Mouse (Mus musculus) cortical plate, adult 2 months (tissue): ENCODE results near the gene Gucy1b2. TPM values are rescaled to one million over a fixed set of nuclear protein-coding genes. Genes with fewer than 3 reads are reported as not detected.

ENCODE experiments used
- H3K27ac ChIP-seq: fragments of 200-500 bp; 2 replicates; pipeline ENCODE4 v1.5.1; 2012; ENCODE audit warnings: low read length, control low read depth, inconsistent platforms; ENCODE audit not compliant: insufficient read depth
- H3K4me1 ChIP-seq: fragments of 200-500 bp; 2 replicates; pipeline ENCODE4 v1.6.1; 2011; ENCODE audit warnings: low read length; ENCODE audit not compliant: control insufficient read depth, insufficient read depth
- H3K4me3 ChIP-seq: fragments of 200-500 bp; 2 replicates; pipeline ENCODE4 v1.5.1; 2011; ENCODE audit warnings: mild to moderate bottlenecking, low read length, control low read depth; ENCODE audit not compliant: insufficient read depth
- CTCF ChIP-seq: fragments of 200-500 bp; IDR thresholded peaks from 2 replicates; pipeline ENCODE4 v1.5.1; 2011; ENCODE audit warnings: mild to moderate bottlenecking, control low read depth, low read length; ENCODE audit not compliant: insufficient read depth; ENCODE audit errors: extremely low read depth
- POLR2A ChIP-seq: fragments of 200-500 bp; IDR thresholded peaks from 2 replicates; pipeline ENCODE4 v1.6.1; 2011; ENCODE audit warnings: mild to moderate bottlenecking, low read length, control low read depth; ENCODE audit not compliant: insufficient read depth; ENCODE audit errors: extremely low read depth
- polyA plus RNA-seq: library from polyadenylated mRNA; depleted of rRNA; stranded (reverse); fragments of >200 nt; gene quantifications from 2 replicates; pipeline ENCODE4 v1.2.3, GENCODE M21; 2012

The Gucy1b2 gene
- polyA plus RNA-seq, 1 experiment: 0.21 TPM

GRCm38 (mm10) chr14:62446385-62447213, 9.5 kb downstream of the Gucy1b2 start:
- Histone ChIP-seq H3K4me1 (no peaks in the 10 kb centered on the region), H3K4me3 (no peak overlapping the region), H3K27ac (no peak overlapping the region)
- TF ChIP-seq POLR2A (no peak), CTCF (no peak)

DNA sequence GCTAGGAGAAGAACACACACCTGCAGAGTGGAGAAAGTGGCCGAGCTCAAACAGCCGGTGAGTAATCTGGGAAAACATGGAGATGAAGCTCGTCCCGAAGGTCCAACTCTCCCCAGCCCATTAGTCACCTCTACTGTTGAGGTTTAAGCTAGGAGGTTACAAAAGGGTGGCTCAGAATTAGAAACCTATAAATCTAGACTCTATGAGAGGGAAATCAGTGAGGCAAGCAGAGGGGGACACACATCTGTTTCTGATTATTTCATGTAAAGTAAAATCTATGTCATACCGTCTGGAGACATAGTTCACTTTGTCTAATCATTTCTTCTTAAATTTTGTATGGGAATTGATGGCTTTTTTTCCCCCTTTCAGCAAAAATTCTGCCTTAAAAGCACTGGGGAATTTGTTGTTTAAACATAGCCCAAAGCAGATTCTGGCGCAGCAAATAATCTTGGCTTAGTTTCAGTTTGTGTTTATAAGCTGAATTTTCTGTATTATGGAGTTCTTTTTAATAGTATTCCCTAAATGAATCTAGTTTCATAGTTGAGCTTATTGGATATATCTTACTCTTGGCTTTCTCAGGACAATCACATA, 12.2 kb downstream of the Gucy1b2 start:
- H3K4me1 ChIP-seq: no peaks in the 10 kb centered on the region
- TF ChIP-seq POLR2A (no peak), CTCF (no peak)
- no peak overlapping the region for H3K4me3 ChIP-seq
- no peak overlapping the region for H3K27ac ChIP-seq

DNA sequence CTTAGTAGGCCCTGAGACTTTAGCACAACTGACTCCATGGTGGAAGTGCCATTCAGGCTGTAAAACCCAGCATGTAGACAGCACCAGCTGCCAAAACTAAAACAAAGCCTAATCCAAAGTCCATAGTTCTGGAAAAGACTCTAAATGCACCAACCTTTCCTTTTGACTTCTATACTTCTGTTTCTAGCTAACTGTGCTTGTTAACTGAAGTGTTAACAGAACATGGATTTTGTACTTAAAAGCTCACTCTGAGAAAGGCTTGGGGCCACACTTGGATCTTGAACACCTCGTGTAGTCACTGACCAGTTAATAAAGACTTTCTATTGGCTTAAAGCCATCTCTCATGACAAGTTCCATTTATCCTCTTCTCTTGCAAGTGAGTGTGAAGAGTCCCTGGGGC, 13.1 kb downstream of the Gucy1b2 start:
- Histone ChIP-seq H3K4me1 (no peaks in the 10 kb centered on the region), H3K27ac (no peak overlapping the region), H3K4me3 (no peak overlapping the region)
- TF ChIP-seq CTCF (no peak), POLR2A (no peak)

- H3K27ac ChIP-seq: no peak overlapping the region
Observed at GRCm38 (mm10) chr14:62440036-62440435, 16.1 kb downstream of the Gucy1b2 start.

GRCm38 (mm10) chr14:62438236-62438635, 17.9 kb downstream of the Gucy1b2 start:
- no peak for TF ChIP-seq CTCF
- TF ChIP-seq POLR2A: no peak
- Histone ChIP-seq H3K27ac (no peak overlapping the region), H3K4me3 (no peak overlapping the region), H3K4me1 (no peaks in the 10 kb centered on the region)

More at GRCm38 (mm10) chr14:62440036-62440435, 16.1 kb downstream of the Gucy1b2 start:
- TF ChIP-seq POLR2A (no peak), CTCF (no peak)
- H3K4me1 ChIP-seq: no peaks in the 10 kb centered on the region
- H3K4me3 ChIP-seq: no peak overlapping the region

GRCm38 (mm10) chr14:62437806-62438205, 18.3 kb downstream of the Gucy1b2 start:
- no peak for TF ChIP-seq CTCF
- TF ChIP-seq POLR2A: no peak
- Histone ChIP-seq H3K4me3 (no peak overlapping the region), H3K4me1 (no peaks in the 10 kb centered on the region), H3K27ac (no peak overlapping the region)

- Histone ChIP-seq H3K4me3 (no peak overlapping the region), H3K4me1 (no peaks in the 10 kb centered on the region), H3K27ac (no peak overlapping the region)
- TF ChIP-seq CTCF (no peak), POLR2A (no peak)
Observed at GRCm38 (mm10) chr14:62425277-62425691, 30.8 kb downstream of the Gucy1b2 start.

GRCm38 (mm10) chr14:62422265-62422664, 33.8 kb downstream of the Gucy1b2 start:
- no peak overlapping the region for H3K27ac ChIP-seq
- H3K4me3 ChIP-seq: no peak overlapping the region
- no peak for TF ChIP-seq CTCF
- TF ChIP-seq POLR2A: no peak
- H3K4me1 ChIP-seq: peaks cover 2% of the 10 kb centered on the region; the same call in 1 of the 2 replicates

DNA sequence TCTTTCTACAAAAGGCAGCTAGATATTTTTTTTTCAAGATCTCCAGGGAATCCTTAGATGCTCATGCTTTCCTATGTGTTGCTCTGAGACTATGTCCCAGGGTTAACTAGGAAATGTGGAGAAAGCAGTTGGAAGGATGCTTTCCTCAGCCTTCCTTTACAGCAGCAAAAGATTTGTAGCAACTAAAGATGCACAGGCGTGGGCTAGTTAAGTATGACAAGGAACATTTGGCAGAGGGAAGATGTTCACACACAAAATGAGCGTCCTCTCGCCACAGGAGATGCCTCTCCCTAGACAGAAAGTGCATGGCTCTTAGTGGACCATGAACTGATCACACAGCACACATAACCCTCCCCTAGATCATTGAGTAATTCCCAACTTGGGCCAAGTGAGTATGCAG, 38.6 kb downstream of the Gucy1b2 start:
- no peak overlapping the region for H3K27ac ChIP-seq
- H3K4me3 ChIP-seq: no peak overlapping the region
- TF ChIP-seq CTCF (no peak), POLR2A (no peak)
- peaks cover 4% of the 10 kb centered on the region for H3K4me1 ChIP-seq

DNA sequence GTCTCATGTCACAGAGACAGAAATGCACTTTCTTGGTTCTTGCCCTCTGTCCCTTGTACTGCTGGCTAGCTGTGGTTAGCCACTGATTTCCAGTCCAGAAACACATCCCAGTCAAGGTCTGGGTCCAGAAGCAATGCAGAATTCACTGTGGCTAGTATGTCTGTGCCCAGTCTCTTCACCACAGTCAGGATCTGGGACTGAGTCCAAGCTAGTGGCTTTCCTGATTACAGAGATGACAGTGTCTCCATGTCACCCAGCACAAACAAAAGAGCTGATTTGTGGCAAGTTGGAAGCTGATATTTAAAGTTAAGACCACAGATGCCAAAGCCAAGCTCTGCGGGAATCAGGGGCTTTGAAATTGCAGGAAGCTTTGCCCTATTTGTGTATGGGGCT, 39.4 kb downstream of the Gucy1b2 start:
- TF ChIP-seq POLR2A: no peak
- TF ChIP-seq CTCF: no peak

More for the DNA sequence above, 39.4 kb downstream of the Gucy1b2 start:
- no peak overlapping the region for H3K27ac ChIP-seq
- H3K4me3 ChIP-seq: no peak overlapping the region
- H3K4me1 ChIP-seq: peaks cover 4% of the 10 kb centered on the region
